Mouse (Mus musculus) megakaryocyte, embryonic 14.5 days (primary cell): ENCODE data around the gene Celf5.

ENCODE experiments used
- FLI1 ChIP-seq: IDR thresholded peaks from 2 replicates; pipeline ENCODE4 v1.6.1; 2012; ENCODE audit warnings: low read length, inconsistent platforms, mixed read lengths
- GATA1 ChIP-seq: IDR thresholded peaks from 3 replicates; pipeline ENCODE4 v1.6.1; 2012; ENCODE audit warnings: mixed read lengths, low read length, inconsistent platforms, borderline replicate concordance

- TF ChIP-seq GATA1 (no peak), FLI1 (no peak)
These were observed 36.0 kb upstream of the Celf5 start for GRCm38 (mm10) chr10:81518546-81518945.
